Mouse (Mus musculus) midbrain, embryonic 16.5 days (tissue): ENCODE results near the gene Plekhh3. TPM values are rescaled to one million over a fixed set of nuclear protein-coding genes. Genes with fewer than 3 reads are reported as not detected.

Source experiments
- ATAC-seq: fragments of 200-750 bp; cut with Nextera tagmentation; 2 replicates; pipeline ENCODE4 v1.8.0; 2017; ENCODE audit warnings: moderate TSS enrichment
- H3K27ac ChIP-seq: fragments of 300-500 bp; sonication (generic); 2 replicates; pipeline ENCODE4 v1.5.1; 2014; ENCODE audit warnings: mild to moderate bottlenecking, low read length, mixed read lengths
- H3K27me3 ChIP-seq: fragments of 300-500 bp; sonication (generic); 2 replicates; pipeline ENCODE4 v1.6.1; 2014; ENCODE audit warnings: low read depth, low read length, mixed read lengths; ENCODE audit not compliant: control insufficient read depth, insufficient read depth
- H3K36me3 ChIP-seq: fragments of 300-500 bp; sonication (generic); 2 replicates; pipeline ENCODE4 v1.6.1; 2014; ENCODE audit warnings: mild to moderate bottlenecking, low read length, moderate library complexity, mixed read lengths; ENCODE audit not compliant: control insufficient read depth, insufficient read depth
- H3K4me1 ChIP-seq: fragments of 300-500 bp; sonication (generic); 2 replicates; pipeline ENCODE4 v1.6.1; 2014; ENCODE audit warnings: mild to moderate bottlenecking, low read length, mixed read lengths; ENCODE audit not compliant: control insufficient read depth, insufficient read depth
- H3K4me2 ChIP-seq: fragments of 300-500 bp; sonication (generic); 2 replicates; pipeline ENCODE4 v1.6.1; 2014; ENCODE audit warnings: mild to moderate bottlenecking, low read length, mixed read lengths
- H3K4me3 ChIP-seq: fragments of 300-500 bp; sonication (generic); 2 replicates; pipeline ENCODE4 v1.5.1; 2014; ENCODE audit warnings: low read depth, mild to moderate bottlenecking, low read length, moderate library complexity, mixed read lengths
- H3K9ac ChIP-seq: fragments of 300-500 bp; sonication (generic); 2 replicates; pipeline ENCODE4 v1.6.1; 2014; ENCODE audit warnings: low read depth, low read length, mixed read lengths
- H3K9me3 ChIP-seq: fragments of 300-500 bp; sonication (generic); replicated peaks from 2 replicates; pipeline ENCODE4 v1.6.1; 2014; ENCODE audit warnings: mild to moderate bottlenecking, low read length, mixed read lengths; ENCODE audit not compliant: control insufficient read depth, poor library complexity, severe bottlenecking
- WGBS: fragments of 180-500 bp; shearing (Covaris S2); extraction: QIAGEN DNeasy Blood & Tissue Kit; methylation state at CpG from one replicate; pipeline ENCODE4 v1.1.7; 2014; 5-methylcytosine and 5-hydroxymethylcytosine counted together
- polyA plus RNA-seq: library from polyadenylated mRNA; unstranded; fragments of >200 nt; fragmentation: Nextera tagmentation; extraction: Ambion mirVana; gene quantifications from 2 replicates; pipeline ENCODE4 v1.2.1, GENCODE M21; 2015

The Plekhh3 gene
- polyA plus RNA-seq: 6.5 and 7.6 TPM in 2 replicates

DNA sequence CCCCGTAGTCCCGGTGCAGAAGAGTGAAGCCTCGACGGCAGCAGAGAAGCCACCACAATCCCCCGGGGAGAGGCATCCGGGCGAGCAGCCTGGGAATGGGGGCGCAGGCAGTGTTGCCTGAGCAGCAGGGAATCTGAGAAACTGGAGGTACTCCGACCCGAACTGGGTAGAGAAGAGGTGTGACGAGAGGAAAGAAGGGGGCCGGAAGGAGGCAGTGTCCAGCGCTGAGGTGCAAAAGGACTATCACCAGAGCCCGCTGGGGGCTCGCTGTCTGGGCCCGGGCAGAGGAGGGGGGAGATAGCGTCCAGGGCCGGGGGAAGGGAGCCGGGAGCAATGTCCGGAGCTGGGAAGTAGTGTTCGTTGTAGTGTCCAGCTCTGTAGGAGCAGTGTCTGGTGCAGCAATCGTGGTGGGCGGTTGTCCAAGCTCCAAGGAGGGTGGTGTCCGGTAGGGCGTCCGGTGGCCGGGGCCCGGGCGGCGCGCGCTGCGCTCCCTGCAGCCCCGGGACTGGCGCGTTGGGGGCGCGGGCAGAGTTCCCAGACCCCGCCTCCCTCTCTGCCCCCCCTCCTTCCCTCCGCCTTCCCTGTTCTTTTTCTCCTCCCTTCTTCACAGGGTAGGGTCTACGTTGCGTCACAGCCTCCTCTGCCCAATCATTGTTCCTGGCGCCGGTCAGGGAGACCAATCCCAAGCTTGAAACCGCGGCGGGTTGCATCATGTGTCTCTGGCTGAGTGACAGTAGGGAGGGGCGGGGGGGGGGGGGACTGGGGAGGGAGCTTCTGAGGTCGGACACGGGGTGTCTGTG, at the start of gene Plekhh3:
Gene Plekhh3 (minus strand): TSS at position 541 of the 800 bp plus-strand sequence.
- Histone ChIP-seq H3K27me3 (peaks cover 33% of the 10 kb centered on the region), H3K27ac (peak within 1 kb of the TSS; percentile 79), H3K4me3 (peak within 1 kb of the TSS; percentile 72), H3K36me3 (peaks cover 4% of the 10 kb centered on the region; the same call in 1 of the 2 replicates), H3K4me1 (peaks cover 51% of the 10 kb centered on the region), H3K4me2 (peak within 1 kb of the TSS; percentile 92), H3K9me3 (no peaks in the 10 kb centered on the region), H3K9ac (peak within 1 kb of the TSS; percentile 75)
- peak; percentile 96 for ATAC-seq
- WGBS: under 1% methylated on average over 35 of the region's 50 CpGs

- peaks cover 5% of the 10 kb centered on the region; the same call in 1 of the 2 replicates for H3K4me1 ChIP-seq
- peaks cover 9% of the 10 kb centered on the region for H3K36me3 ChIP-seq
- H3K27me3 ChIP-seq: no peaks in the 10 kb centered on the region
- no peak overlapping the region for H3K27ac ChIP-seq
- no peak for ATAC-seq
- no peak overlapping the region for H3K4me3 ChIP-seq
- WGBS: 66% methylated on average over 2 of the region's 2 CpGs
- H3K9me3 ChIP-seq: no peaks in the 10 kb centered on the region
- H3K9ac ChIP-seq: no peak overlapping the region
- no peak overlapping the region for H3K4me2 ChIP-seq
These were observed 49.7 kb upstream of the Plekhh3 start for GRCm38 (mm10) chr11:101220853-101221252.

DNA sequence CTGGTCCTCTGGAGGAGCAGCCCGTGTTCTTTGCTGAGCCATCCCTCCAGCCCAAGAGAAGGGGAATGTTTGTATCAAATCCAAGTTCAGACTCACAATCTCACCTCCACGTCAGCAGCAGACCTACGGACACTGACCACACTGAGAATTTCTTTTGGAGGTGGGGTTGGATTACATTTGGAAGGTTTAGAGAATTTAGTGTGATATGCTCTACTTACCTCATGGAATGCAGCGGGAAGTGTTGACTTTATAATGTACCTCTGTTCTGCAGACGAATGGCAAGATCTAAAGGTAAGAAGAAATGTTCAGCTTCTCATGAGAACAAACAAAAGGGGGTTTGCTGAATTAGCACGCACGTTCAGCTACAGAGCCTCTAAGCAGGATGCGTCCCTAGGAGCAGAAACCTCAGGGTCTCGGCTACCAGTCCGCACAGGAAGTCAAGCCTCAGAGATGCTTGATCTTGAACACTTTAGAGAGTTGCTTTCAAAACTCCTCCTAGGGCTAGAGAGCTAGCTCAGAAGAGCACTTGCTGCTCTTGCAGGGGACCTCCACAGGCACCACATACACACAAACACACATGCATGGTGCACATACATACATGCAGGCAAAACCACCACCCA, 47.4 kb upstream of the Plekhh3 start:
- Histone ChIP-seq H3K36me3 (peaks cover 9% of the 10 kb centered on the region), H3K27ac (no peak overlapping the region)
- WGBS: 84% methylated on average over 10 of the region's 10 CpGs

GRCm38 (mm10) chr11:101216936-101217335, 45.8 kb upstream of the Plekhh3 start:
- no peak overlapping the region for H3K4me3 ChIP-seq
- H3K27ac ChIP-seq: no peak overlapping the region
- H3K9me3 ChIP-seq: no peaks in the 10 kb centered on the region
- H3K9ac ChIP-seq: no peak overlapping the region
- H3K4me1 ChIP-seq: no peaks in the 10 kb centered on the region
- no peaks in the 10 kb centered on the region for H3K27me3 ChIP-seq
- no peak for ATAC-seq
- WGBS: 89% methylated on average over 5 of the region's 5 CpGs
- H3K4me2 ChIP-seq: no peak overlapping the region
- peaks cover 9% of the 10 kb centered on the region for H3K36me3 ChIP-seq

More for the DNA sequence above, 47.4 kb upstream of the Plekhh3 start:
- Histone ChIP-seq H3K27me3 (no peaks in the 10 kb centered on the region), H3K4me1 (no peaks in the 10 kb centered on the region), H3K9ac (no peak overlapping the region), H3K4me3 (no peak overlapping the region), H3K9me3 (no peaks in the 10 kb centered on the region), H3K4me2 (no peak overlapping the region)
- no peak for ATAC-seq

DNA sequence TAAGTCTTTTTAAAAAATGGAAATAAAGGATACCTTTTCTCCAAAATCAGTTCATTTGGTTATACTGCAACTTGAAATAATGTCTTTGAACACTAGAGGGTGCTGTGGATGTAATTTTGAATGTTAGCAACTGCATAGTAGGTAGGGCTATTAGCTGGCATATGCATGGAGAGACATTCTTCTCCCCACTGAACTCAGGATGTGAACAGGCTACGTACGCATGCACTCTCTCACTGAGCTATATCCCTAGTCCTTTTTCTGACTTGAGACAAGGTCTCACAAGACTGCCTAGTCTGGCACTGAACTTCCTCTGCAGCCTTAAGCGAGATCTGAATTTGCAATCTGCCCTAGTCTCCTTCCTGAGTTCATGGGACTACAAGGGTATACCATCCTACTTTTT, 40.8 kb upstream of the Plekhh3 start:
- ATAC-seq: no peak
- no peak overlapping the region for H3K27ac ChIP-seq
- H3K4me3 ChIP-seq: no peak overlapping the region
- H3K4me1 ChIP-seq: no peaks in the 10 kb centered on the region
- no peaks in the 10 kb centered on the region for H3K9me3 ChIP-seq
- 42% methylated on average over 3 of the region's 3 CpGs for WGBS
- H3K9ac ChIP-seq: no peak overlapping the region
- H3K36me3 ChIP-seq: peaks cover 7% of the 10 kb centered on the region
- H3K4me2 ChIP-seq: no peak overlapping the region
- H3K27me3 ChIP-seq: no peaks in the 10 kb centered on the region

DNA sequence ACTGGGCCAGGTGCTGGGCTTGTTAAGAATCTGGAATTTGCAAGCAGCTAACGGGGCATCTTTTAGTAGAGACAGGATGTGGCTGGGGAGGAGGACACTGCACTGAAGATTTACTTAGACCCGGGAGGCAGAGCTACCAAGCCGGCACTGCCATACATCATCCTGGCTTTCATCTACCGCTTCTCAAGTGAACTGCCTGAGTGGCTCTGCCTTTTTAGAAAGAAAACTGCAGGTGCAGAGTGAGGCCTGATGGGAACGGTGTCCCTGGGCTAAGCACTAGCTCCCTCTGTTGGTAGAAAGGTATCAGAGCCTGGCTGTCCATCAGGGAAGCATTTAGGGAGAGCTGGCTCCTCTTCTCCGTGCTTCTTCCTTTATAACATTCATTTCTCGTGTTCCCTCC, 29.8 kb upstream of the Plekhh3 start:
- Histone ChIP-seq H3K4me2 (no peak overlapping the region), H3K9me3 (no peaks in the 10 kb centered on the region), H3K4me3 (no peak overlapping the region), H3K27ac (no peak overlapping the region), H3K36me3 (peaks cover 13% of the 10 kb centered on the region; the same call in 1 of the 2 replicates), H3K27me3 (no peaks in the 10 kb centered on the region), H3K4me1 (0 out of 2 replicates have a peak, but pooled peaks cover 3% of the 10 kb centered on the region), H3K9ac (peak overlapping the region; percentile 18; the same call in 1 of the 2 replicates)
- ATAC-seq: no peak
- WGBS: 25% methylated on average over 7 of the region's 7 CpGs

GRCm38 (mm10) chr11:101199555-101199954, 28.4 kb upstream of the Plekhh3 start:
- ATAC-seq: no peak
- Histone ChIP-seq H3K4me2 (no peak overlapping the region), H3K9me3 (no peaks in the 10 kb centered on the region), H3K4me1 (0 out of 2 replicates have a peak, but pooled peaks cover 3% of the 10 kb centered on the region), H3K27me3 (no peaks in the 10 kb centered on the region), H3K27ac (no peak overlapping the region), H3K36me3 (peaks cover 13% of the 10 kb centered on the region; the same call in 1 of the 2 replicates), H3K4me3 (no peak overlapping the region), H3K9ac (no peak overlapping the region)
- WGBS: 94% methylated on average over 3 of the region's 3 CpGs

DNA sequence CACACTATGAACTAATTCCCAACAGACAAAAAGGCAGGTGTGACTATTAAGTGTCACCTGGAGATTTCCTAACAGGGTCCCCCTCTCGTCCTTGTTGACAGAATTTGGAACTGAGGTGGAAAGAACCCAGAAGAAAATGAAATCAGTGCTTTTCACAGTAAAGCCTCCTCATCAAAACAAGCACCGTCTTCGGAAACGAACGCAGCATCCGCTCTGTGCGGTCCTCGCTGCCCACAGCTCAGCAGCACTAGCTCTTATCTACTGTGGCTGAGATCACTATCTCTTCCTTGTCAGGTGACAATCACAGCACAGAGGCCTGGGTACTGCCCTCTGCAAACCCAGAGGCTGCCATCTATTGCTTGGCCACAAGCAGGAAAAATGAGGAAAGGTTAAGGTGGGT, 25.0 kb upstream of the Plekhh3 start:
- WGBS: 90% methylated on average over 8 of the region's 8 CpGs
- ATAC-seq: no peak

GRCm38 (mm10) chr11:101195571-101195970, 24.4 kb upstream of the Plekhh3 start:
- Histone ChIP-seq H3K27ac (no peak overlapping the region), H3K4me3 (no peak overlapping the region), H3K27me3 (no peaks in the 10 kb centered on the region), H3K4me1 (no peaks in the 10 kb centered on the region), H3K9ac (no peak overlapping the region), H3K9me3 (no peaks in the 10 kb centered on the region), H3K4me2 (no peak overlapping the region), H3K36me3 (peaks cover 8% of the 10 kb centered on the region; the same call in 1 of the 2 replicates)
- 87% methylated on average over 8 of the region's 8 CpGs for WGBS
- ATAC-seq: no peak

More for the DNA sequence above, 25.0 kb upstream of the Plekhh3 start:
- Histone ChIP-seq H3K36me3 (peaks cover 8% of the 10 kb centered on the region; the same call in 1 of the 2 replicates), H3K4me3 (no peak overlapping the region), H3K9me3 (no peaks in the 10 kb centered on the region), H3K27me3 (no peaks in the 10 kb centered on the region), H3K27ac (no peak overlapping the region), H3K4me2 (no peak overlapping the region), H3K4me1 (0 out of 2 replicates have a peak, but pooled peaks cover 3% of the 10 kb centered on the region), H3K9ac (no peak overlapping the region)
